Mouse (Mus musculus) spleen, postnatal 36 days (tissue): ENCODE measurements around the gene Rab4b.

Experiments
- DNase-seq, 2 experiments: peaks; one replicate each; pipeline ENCODE4 v3.0.0; 2022; ENCODE audit warnings: low spot score in 2 of 2, mixed read lengths in 1 of 2

The Rab4b gene

GRCm38 (mm10) chr7:27178324-27179216, at the start of gene Rab4b:
Gene Rab4b (minus strand): TSS chr7:27178896.
- peak; percentile 100 for DNase-seq

GRCm38 (mm10) chr7:27228281-27228821, 49.7 kb upstream of the Rab4b start, which contains the start of gene Itpkc:
Gene Itpkc (minus strand): TSS chr7:27228661.
- peak; percentile 89 to 92 for DNase-seq

- DNase-seq, result no peak
These were observed 49.0 kb upstream of the Rab4b start for GRCm38 (mm10) chr7:27227676-27228075.

- no peak for DNase-seq
These were observed 48.6 kb upstream of the Rab4b start for GRCm38 (mm10) chr7:27227276-27227675.

- DNase-seq, result no peak
These were observed 46.3 kb upstream of the Rab4b start for GRCm38 (mm10) chr7:27224877-27225575.

- no peak for DNase-seq
These were observed 43.8 kb upstream of the Rab4b start for GRCm38 (mm10) chr7:27222538-27222937.

DNA sequence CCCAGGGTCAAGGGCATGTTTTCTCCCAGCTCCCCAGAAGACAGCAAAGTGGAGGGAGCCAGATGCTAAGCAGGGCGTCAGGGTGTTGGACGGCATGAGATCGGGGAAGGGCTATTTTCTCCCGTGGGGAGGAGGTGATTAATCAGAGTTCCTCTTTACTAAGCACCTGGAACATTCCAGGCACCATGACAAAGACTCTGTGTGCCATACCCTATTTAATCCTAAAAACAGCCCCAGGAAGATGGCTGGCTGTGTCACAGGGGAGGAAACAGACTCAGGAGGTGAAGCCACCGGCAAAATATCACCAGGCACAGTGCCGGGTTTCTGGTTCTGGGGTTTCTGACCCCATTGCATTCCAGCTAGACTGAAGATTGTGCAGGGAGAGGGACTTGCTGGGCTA, 43.2 kb upstream of the Rab4b start:
- no peak for DNase-seq

- DNase-seq, result no peak
These were observed 41.2 kb upstream of the Rab4b start for GRCm38 (mm10) chr7:27219937-27220336.

GRCm38 (mm10) chr7:27218586-27218985, 39.9 kb upstream of the Rab4b start:
- no peak for DNase-seq

- DNase-seq, result no peak
These were observed 33.9 kb upstream of the Rab4b start for GRCm38 (mm10) chr7:27212626-27213025.

GRCm38 (mm10) chr7:27203730-27204449, 25.2 kb upstream of the Rab4b start:
- no peak for DNase-seq

DNA sequence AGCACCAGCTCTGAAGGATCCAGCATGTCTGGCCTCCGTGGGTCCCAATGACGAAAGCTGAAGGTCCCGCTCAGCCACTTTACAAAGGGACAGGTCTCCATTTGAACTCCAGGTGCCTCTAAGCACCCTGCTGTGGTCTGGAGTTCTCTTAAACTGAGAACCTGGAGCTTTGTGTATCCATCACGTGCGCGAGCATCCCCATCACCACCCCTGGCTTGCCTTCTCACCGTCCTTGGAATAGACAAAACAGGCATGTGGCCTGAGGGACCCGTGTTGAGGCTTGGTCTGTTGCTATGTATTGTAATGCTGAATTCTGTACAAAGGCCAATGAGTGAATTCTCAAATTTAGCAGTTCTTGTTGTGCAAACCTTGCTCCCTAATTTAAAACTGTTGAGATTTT, 20.1 kb upstream of the Rab4b start:
- DNase-seq, result no peak

- DNase-seq, result no peak
These were observed 19.7 kb upstream of the Rab4b start for GRCm38 (mm10) chr7:27198355-27198754.

DNA sequence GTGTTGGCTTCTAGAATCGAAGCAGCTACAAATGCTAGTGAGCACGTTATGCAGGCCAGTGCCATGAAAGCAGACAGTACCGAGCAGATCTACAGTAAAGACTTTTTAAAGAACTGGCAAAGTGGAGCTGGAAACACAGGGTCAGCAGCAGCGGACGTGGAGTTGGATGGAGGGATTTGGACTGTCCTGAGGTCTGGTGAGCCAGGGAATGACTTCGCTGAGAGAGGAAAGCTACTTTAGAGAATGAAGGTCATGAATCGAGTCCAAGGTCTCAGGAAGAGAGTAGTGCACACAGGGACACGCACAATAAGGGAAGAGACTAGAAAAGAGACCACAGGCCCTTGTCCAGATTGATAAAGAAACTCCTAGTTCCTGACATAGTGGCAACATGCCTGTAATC, 18.9 kb upstream of the Rab4b start:
- no peak for DNase-seq

DNA sequence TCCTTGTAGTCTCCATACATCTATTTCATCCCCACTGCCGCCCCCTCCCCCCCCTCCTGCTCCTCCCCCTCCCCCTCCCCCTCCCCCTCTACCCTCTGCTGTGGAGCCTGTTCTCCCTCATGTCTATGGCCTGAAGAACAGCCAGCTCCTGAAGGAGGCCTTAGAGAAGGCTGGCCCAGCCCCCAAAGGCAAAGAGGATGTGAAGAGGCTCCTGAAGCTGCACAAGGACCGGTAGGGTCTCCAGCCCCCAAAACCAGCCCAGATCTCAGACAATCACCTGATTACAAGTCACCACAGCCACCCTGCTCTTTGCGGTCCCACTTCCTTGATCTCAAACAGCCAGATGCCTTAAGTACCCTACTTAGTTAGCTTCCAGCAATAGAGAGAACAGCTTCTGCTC, 18.4 kb upstream of the Rab4b start:
- no peak for DNase-seq

DNA sequence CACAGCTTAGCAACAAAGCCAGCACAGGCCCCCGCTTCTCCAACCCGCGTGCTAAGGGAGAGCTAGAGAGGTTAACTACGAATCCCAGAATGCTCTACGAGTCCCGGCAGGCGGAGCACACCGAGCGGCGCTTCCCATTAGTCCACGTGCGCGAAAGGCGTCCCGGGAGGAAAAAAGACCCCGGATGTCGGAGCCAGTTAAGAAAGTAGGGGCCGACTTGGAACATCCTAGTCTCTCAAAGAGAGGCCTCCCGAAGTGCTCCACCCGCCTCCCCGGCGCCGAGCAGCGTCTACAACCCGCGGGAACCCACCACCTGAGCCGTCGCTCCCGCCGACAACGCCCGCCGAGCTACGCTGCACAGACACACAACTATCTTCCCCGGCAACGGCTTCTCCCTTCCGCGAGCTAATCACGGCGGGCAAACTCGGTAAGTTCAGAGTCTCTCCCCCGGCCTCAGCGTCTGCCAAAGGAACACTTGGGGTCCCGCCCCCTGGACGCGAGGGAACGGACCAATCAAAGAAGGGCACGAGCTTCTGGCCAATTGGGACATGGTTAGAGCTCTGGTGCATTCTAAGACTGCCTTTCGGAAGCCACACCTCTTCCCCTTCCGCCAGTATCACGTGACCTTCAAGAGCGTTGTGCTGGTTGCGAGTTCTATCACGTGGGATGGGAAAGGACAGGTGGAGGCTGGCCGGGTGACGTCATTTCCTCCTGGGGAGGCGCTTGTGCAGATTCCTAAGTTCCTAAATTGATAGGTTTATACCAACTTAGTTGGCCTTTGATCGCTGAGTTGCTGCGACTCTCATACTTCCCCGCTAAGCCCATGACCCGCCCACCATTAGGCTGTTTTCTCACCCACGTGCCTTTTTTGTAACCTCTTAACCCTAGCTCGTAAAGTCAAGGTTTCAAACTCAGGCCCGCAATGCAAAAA, 17.2 kb upstream of the Rab4b start, which contains the start of the genes BC024978 and Snrpa:
BC024978 (plus strand) TSS at position 101 of the 931 bp plus-strand sequence.
Snrpa (minus strand) TSS at position 591 of the 931 bp plus-strand sequence.
- DNase-seq, result peak; percentile 98 to 99

DNA sequence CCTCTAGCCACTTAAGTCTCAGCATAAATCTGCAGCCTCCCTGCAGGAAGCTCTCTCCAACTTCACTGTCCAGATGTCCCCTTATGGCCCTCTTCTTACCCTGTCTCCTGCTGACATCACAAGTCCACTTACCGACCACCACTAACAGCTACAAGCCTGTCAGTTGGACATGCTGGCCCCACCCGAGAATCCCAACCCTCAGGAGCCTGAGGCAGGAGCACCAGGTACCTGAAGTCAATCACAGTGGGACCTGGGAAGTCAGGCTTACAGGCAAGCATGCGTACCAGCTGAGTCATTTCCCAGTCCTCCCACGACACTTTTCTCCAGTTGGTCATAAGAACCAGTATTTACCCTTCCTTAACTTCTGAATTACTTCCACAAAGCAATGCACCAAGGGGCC, 15.0 kb upstream of the Rab4b start:
- no peak for DNase-seq

DNA sequence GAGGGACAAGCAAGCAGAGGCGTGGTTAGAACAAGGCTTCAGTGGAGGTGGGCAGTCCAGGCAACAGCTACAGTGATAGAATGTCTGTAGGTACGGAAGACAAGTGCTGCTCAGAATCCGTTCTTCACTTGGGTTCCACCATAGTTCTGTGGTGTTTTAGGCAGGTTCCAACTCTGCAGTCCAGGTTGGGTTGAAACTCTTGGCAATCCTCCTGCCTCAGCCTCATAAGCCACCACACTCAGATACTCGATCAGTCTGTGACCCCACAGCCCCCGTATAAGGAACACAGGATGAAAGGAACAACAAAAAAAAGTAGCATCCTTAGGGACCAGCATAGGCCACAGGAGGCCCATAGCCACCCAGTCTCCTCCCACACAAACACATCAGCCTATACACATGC, 13.7 kb upstream of the Rab4b start:
- no peak for DNase-seq

DNA sequence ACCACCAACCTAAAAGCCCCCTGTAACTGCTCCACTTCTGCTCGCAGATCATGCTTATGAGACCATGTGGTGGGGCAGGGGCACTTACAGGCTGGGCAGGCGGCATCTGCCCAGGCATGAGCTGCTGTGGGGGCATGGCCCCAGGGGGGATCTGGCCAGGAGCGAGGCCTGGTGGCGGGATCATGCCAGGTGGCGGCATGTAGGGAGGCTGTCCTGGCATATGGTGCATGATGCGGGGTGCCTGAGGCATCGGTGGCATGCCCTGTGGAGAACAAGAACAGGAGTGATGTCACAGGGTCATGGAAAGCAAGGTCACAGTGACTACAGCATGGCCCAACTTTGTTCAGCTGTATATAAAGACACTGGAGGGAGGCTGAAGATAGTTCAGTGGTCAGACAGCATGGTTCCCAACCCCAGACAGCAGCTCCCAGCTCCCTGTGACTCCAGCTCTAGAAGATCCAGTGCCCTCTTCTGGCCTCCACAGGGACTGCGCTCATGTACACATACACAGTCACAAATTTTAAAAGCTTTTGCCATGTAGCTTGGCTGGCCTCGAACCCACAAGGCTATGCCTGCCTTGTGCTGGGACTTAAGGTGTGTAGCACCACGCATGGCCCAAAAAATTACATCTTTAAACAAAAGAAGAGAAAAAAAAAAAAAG, 10.7 kb upstream of the Rab4b start:
- DNase-seq, result no peak

DNA sequence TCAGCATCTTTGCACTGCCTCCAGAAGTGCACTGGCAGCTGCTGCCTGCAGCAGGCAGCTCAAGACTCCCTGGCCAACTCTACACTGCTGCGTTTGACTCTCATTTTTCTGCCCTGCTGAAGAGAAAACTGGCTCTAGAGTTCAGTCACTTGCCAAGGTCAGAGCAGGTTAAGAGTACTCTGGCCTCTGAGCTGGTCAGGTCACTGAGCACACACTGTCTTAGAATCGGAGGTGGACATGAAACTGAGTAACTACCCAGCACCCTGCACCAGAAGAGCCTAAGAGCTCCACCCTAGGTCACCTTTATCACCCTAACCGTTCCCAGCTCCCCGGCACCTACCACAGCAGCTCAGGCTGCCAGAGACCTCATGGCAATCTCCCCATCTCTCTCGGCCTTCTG, 7.3 kb upstream of the Rab4b start:
- DNase-seq, result no peak
